Comparison of ENCODE assay signal across 17 mouse cellular contexts in the genomic region with DNA sequence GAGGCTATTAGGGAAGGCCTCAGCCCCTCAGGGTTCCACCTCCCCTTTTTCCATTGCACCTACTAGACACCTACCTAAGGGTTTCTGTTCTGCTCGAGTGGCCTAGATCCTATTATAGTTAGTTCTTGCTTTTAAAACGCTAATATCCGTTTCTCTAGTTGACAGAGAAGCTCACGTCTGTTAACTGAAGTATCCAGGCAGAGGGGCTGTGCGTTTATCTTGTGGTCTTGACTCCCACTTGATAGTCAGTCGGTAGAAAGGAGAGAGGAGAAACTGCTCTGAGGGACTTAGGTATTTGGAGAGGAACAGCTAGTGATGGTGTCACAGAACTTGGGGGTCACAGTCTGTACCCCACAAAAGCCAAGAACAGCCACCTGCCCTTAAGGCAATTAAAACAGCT. TPM values are rescaled to one million over a fixed set of nuclear protein-coding genes. Genes with fewer than 3 reads are reported as not detected.
A peak's percentile ranks its signal among the peaks of the same experiment; 100 is the strongest.
DNase-seq lines count a peak whose midpoint lies in the region; ATAC-seq lines count a peak whose summit lies in the region.
"Had no signal": no experiment of that assay in that cellular context is flagged by ENCODE, and none has a peak within 500 bp of the region (broad histone marks: within the 10 kb centered on the region; RNA-seq: fewer than 3 reads in every experiment).

No protein-coding gene starts in this region.

- WGBS in heart, embryonic 10.5 days = 35% methylated on average over 6 of the region's 6 CpGs
- 54% methylated on average over 6 of the region's 6 CpGs for WGBS in embryonic facial prominence, embryonic 10.5 days
- 30% methylated on average over 6 of the region's 6 CpGs for whole genome bisulfite sequencing in hindbrain, embryonic 14.5 days
- 15% methylated on average over 6 of the region's 6 CpGs for WGBS in midbrain, embryonic 13.5 days

- intact Hi-C loops in heart, postnatal 14 days (cut with DNase I) = no loop called here

- peaks cover 32% of the 10 kb centered on the region for H3K4me1 ChIP-seq in heart, embryonic 10.5 days
- peaks cover 51% of the 10 kb centered on the region for H3K4me1 ChIP-seq in embryonic facial prominence, embryonic 10.5 days
- H3K4me1 ChIP-seq in hindbrain, embryonic 14.5 days (replicated peaks; ENCODE audit: control insufficient read depth, insufficient read depth, low read length) = peaks cover 8% of the 10 kb centered on the region; the same call in 1 of the 2 replicates
- H3K4me1 ChIP-seq in midbrain, embryonic 13.5 days (replicated peaks) = peaks cover 41% of the 10 kb centered on the region

- no peak overlapping the region for H3K9ac ChIP-seq in hindbrain, embryonic 14.5 days
- no peak overlapping the region for H3K9ac ChIP-seq in midbrain, embryonic 13.5 days (replicated peaks)

- H3K4me2 ChIP-seq in hindbrain, embryonic 14.5 days (replicated peaks) = no peak overlapping the region
- no peak overlapping the region for H3K4me2 ChIP-seq in midbrain, embryonic 13.5 days (replicated peaks)

- H3K4me3 ChIP-seq in heart, embryonic 10.5 days = no peak overlapping the region
- H3K4me3 ChIP-seq in embryonic facial prominence, embryonic 10.5 days = no peak overlapping the region
- no peak overlapping the region for H3K4me3 ChIP-seq in hindbrain, embryonic 14.5 days (replicated peaks; ENCODE audit: low read length)
- no peak overlapping the region for H3K4me3 ChIP-seq in midbrain, embryonic 13.5 days (replicated peaks)
- H3K4me3 ChIP-seq: erythroblast, embryonic 14.5 days had no signal

- no peaks in the 10 kb centered on the region for H3K36me3 ChIP-seq in heart, embryonic 10.5 days
- no peaks in the 10 kb centered on the region for H3K36me3 ChIP-seq in embryonic facial prominence, embryonic 10.5 days (replicated peaks)
- H3K36me3 ChIP-seq in hindbrain, embryonic 14.5 days (replicated peaks; ENCODE audit: control insufficient read depth, insufficient read depth) = no peaks in the 10 kb centered on the region
- no peaks in the 10 kb centered on the region for H3K36me3 ChIP-seq in midbrain, embryonic 13.5 days

- H3K9me3 ChIP-seq in heart, embryonic 10.5 days = no peaks in the 10 kb centered on the region
- H3K9me3 ChIP-seq in embryonic facial prominence, embryonic 10.5 days = no peaks in the 10 kb centered on the region
- H3K9me3 ChIP-seq in hindbrain, embryonic 14.5 days (ENCODE audit: control insufficient read depth, low read length) = no peaks in the 10 kb centered on the region
- H3K9me3 ChIP-seq in midbrain, embryonic 13.5 days = no peaks in the 10 kb centered on the region

- no peak for ATAC-seq in hindbrain, embryonic 14.5 days (ENCODE audit: low FRiP score)
- ATAC-seq in midbrain, embryonic 13.5 days = no peak
- ATAC-seq: intestine, embryonic 16.5 days had no signal

- H3K27ac ChIP-seq in heart, embryonic 10.5 days = peak overlapping the region; percentile 0; the same call in 1 of the 2 replicates
- H3K27ac ChIP-seq in embryonic facial prominence, embryonic 10.5 days (replicated peaks) = peak overlapping the region; percentile 48; the same call in 1 of the 2 replicates
- H3K27ac ChIP-seq in hindbrain, embryonic 14.5 days = 0 out of 2 replicates have a peak overlapping the region, but pooled peaks have one; percentile 1
- H3K27ac ChIP-seq in midbrain, embryonic 13.5 days = peak overlapping the region; percentile 64
- H3K27ac ChIP-seq: kidney, postnatal 0 days had no signal

- H3K27me3 ChIP-seq in heart, embryonic 10.5 days (ENCODE audit: insufficient read depth, poor library complexity, severe bottlenecking) = 0 out of 2 replicates have a peak, but pooled peaks cover 9% of the 10 kb centered on the region
- peaks cover 59% of the 10 kb centered on the region for H3K27me3 ChIP-seq in embryonic facial prominence, embryonic 10.5 days (replicated peaks; ENCODE audit: low read depth, poor library complexity, severe bottlenecking)
- H3K27me3 ChIP-seq in hindbrain, embryonic 14.5 days (ENCODE audit: control insufficient read depth, insufficient read depth, low read length) = peaks cover 1% of the 10 kb centered on the region; the same call in 1 of the 2 replicates
- peaks cover 16% of the 10 kb centered on the region; the same call in 1 of the 2 replicates for H3K27me3 ChIP-seq in midbrain, embryonic 13.5 days

- no peak for DNase-seq in heart, embryonic 10.5 days (ENCODE audit: low spot score)
- DNase-seq in heart, postnatal 14 days = no peak
- no peak for DNase-seq in embryonic facial prominence, embryonic 10.5 days (ENCODE audit: low spot score)
- DNase-seq in hindbrain, embryonic 14.5 days (ENCODE audit: low spot score) = no peak
- no peak for DNase-seq in thymus, postnatal 36 days
- DNase-seq in layer of hippocampus, adult 18-20 months (ENCODE audit: low spot score in 2 of 2) = no peak
- no peak for DNase-seq in kidney, postnatal 25 days
- DNase-seq: cerebellum, adult 11 months; cerebellum, postnatal 25 days; heart, adult 18-20 months; heart, postnatal 10 days; lung, adult 18-20 months; lung, postnatal 4 days had no signal

RNA-seq across cellular contexts. Expression of a gene that starts 3.3 kb away (rescaled TPM):
- 12.7 and 16.5 TPM in 2 replicates for polyA plus RNA-seq in heart, embryonic 10.5 days (2016; fragmentation: Nextera tagmentation; extraction: Ambion mirVana)
- total RNA-seq in heart, postnatal 14 days (2021) = 1 to 10 TPM; 7.3 to 7.7 TPM
- 3.8 TPM in 2 replicates for polyA plus RNA-seq in embryonic facial prominence, embryonic 10.5 days (2016; fragmentation: Nextera tagmentation; extraction: Ambion mirVana)
- 4.2 and 7.5 TPM in 2 replicates for polyA plus RNA-seq in hindbrain, embryonic 14.5 days (2014; fragmentation: Nextera tagmentation; extraction: Ambion mirVana)
- 3.1 and 4.4 TPM in 2 replicates for polyA plus RNA-seq in midbrain, embryonic 13.5 days (2015; fragmentation: Nextera tagmentation; extraction: Ambion mirVana)
- 1 to 10 TPM; 5.9 to 6.1 TPM for total RNA-seq in layer of hippocampus, adult 18-20 months (2021)

RNA-seq across cellular contexts. Expression of a gene that starts 3.5 kb away (rescaled TPM):
- polyA plus RNA-seq in heart, embryonic 10.5 days (2016; fragmentation: Nextera tagmentation; extraction: Ambion mirVana) = 3.3 and 4.6 TPM in 2 replicates
- total RNA-seq in heart, postnatal 14 days (2021) = 1 to 10 TPM; 2.7 to 2.8 TPM
- 1.5 and 1.6 TPM in 2 replicates for polyA plus RNA-seq in embryonic facial prominence, embryonic 10.5 days (2016; fragmentation: Nextera tagmentation; extraction: Ambion mirVana)
- 6.8 and 8.8 TPM in 2 replicates for polyA plus RNA-seq in hindbrain, embryonic 14.5 days (2014; fragmentation: Nextera tagmentation; extraction: Ambion mirVana)
- polyA plus RNA-seq in midbrain, embryonic 13.5 days (2015; fragmentation: Nextera tagmentation; extraction: Ambion mirVana) = 2.6 and 3.1 TPM in 2 replicates
- total RNA-seq in layer of hippocampus, adult 18-20 months (2021) = 10 to 100 TPM; 15.1 to 17.4 TPM

RNA-seq across cellular contexts. Expression of a gene that starts 50.9 kb away (rescaled TPM):
- polyA plus RNA-seq in heart, embryonic 10.5 days (2016; fragmentation: Nextera tagmentation; extraction: Ambion mirVana) = 35.4 and 37.1 TPM in 2 replicates
- total RNA-seq in heart, postnatal 14 days (2021) = 10 to 100 TPM; 42.5 to 46.1 TPM
- polyA plus RNA-seq in embryonic facial prominence, embryonic 10.5 days (2016; fragmentation: Nextera tagmentation; extraction: Ambion mirVana) = 34.5 and 41.6 TPM in 2 replicates
- 55.6 and 65.8 TPM in 2 replicates for polyA plus RNA-seq in hindbrain, embryonic 14.5 days (2014; fragmentation: Nextera tagmentation; extraction: Ambion mirVana)
- polyA plus RNA-seq in midbrain, embryonic 13.5 days (2015; fragmentation: Nextera tagmentation; extraction: Ambion mirVana) = 53.1 and 53.5 TPM in 2 replicates
- 10 to 100 TPM; 56.2 to 56.7 TPM for total RNA-seq in layer of hippocampus, adult 18-20 months (2021)

Comparison
In these comparisons a context has a peak if more than half of its experiments do, and no peak if none do; other contexts are left out.
1. H3K27ac ChIP-seq: peak in every context shown above with its lines; median percentile 64 in midbrain, embryonic 13.5 days; 48 in embryonic facial prominence, embryonic 10.5 days; 1 in hindbrain, embryonic 14.5 days; 0 in heart, embryonic 10.5 days.